Mouse (Mus musculus): ENCODE results near the gene Gm6525.

DNA sequence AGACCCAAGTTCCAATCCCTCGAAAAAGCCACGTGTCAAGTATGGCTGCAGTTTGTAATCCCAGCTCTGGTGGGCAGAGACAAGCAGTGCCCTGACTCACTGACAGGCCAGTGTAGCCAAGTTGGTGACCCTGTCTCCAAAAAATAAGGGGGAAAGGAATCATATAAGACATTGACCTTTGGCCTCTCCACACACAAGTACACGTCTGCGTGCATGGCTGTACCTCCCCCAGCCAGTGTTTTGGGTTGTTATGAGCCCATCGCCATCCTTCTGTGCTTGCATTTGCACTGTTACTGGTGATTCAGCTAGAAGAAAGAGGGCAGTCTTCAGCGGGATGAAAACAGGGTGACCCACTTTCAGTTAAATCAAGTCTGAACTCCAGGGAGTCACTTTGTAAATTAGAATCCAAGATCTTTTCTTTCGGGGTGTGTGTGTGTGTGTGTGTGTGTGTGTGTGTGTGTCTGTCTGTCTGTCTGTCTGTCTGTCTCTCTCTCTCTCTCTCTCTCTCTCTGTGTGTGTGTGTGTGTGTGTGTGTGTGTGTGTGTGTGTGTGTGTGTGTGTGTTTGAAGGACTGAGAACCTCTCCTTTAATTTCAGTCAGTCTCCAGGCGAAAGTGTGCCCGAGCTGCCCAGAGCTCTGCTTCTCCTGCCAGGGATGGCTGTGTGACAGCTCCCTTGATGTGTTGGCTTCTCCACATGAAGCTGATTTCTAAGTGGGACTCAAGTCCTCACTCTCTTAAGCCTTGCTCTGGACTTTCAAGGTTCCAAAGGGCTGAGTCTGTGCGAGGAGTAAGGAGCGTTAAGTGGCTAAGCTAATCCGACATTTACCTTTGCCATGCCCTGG is 43.4 kb downstream of the Gm6525 start:
- TF ChIP-seq CTCF (IDR thresholded peaks at IDR 0.05; ENCODE audit: borderline replicate concordance, control insufficient read depth, extremely low read depth, insufficient read depth, low read length, poor library complexity) (no peak), POLR2A (IDR thresholded peaks at IDR 0.05; ENCODE audit: control insufficient read depth, extremely low read depth, insufficient read depth, low read length, poor library complexity) (no peak)

Measured in thymus, adult 2 months (tissue).